Mouse (Mus musculus) layer of hippocampus, postnatal 10 days (tissue): ENCODE data around the gene Frmpd1. TPM values are rescaled to one million over a fixed set of nuclear protein-coding genes. Genes with fewer than 3 reads are reported as not detected.

Source experiments
- DNase-seq, 2 experiments: peaks; one replicate each; pipeline ENCODE4 v3.0.0; 2021; ENCODE audit warnings: low spot score in 2 of 2
- total RNA-seq, 2 experiments: library from RNA; stranded (reverse); gene quantifications; 2 replicates each; pipeline ENCODE4 v1.2.3; 2021

The Frmpd1 gene
- total RNA-seq, 2 experiments from 2014 or later: 18.4 to 19.5 TPM

GRCm38 (mm10) chr4:45320159-45320816, 135.6 kb downstream of the Frmpd1 start:
- peak; percentile 80 to 84 for DNase-seq

- no peak for DNase-seq
Observed at GRCm38 (mm10) chr4:45331139-45331538, 146.5 kb downstream of the Frmpd1 start.

- no peak for DNase-seq
Observed at GRCm38 (mm10) chr4:45332466-45332865, 147.8 kb downstream of the Frmpd1 start.

Other genes starting within 250 kb of the Frmpd1 start
- 10 to 100 TPM; 13.0 to 15.1 TPM for gene Grhpr, start 203.5 kb upstream of the Frmpd1 start, total RNA-seq
- 10 to 100 TPM; 18.3 to 18.5 TPM for gene Zbtb5, start 172.5 kb upstream of the Frmpd1 start, total RNA-seq
- gene Polr1e, start 166.3 kb upstream of the Frmpd1 start, total RNA-seq: 10 to 100 TPM; 17.2 to 17.4 TPM
- gene Fbxo10, start 100.3 kb upstream of the Frmpd1 start, total RNA-seq: 10 to 100 TPM; 31.6 to 35.5 TPM
- 10 to 100 TPM; 61.4 to 69.8 TPM for gene Tomm5, start 76.8 kb upstream of the Frmpd1 start, total RNA-seq
- gene Trmt10b, start 112.3 kb downstream of the Frmpd1 start, total RNA-seq: 10 to 100 TPM; 13.3 to 14.4 TPM
- gene Dcaf10, start 157.2 kb downstream of the Frmpd1 start, total RNA-seq: 10 to 100 TPM; 24.1 to 25.8 TPM
- gene Exosc3, start 157.9 kb downstream of the Frmpd1 start, total RNA-seq: 10 to 100 TPM; 14.9 to 15.4 TPM
- 100 to 1,000 TPM; 104 to 118 TPM for gene Slc25a51, start 223.9 kb downstream of the Frmpd1 start, total RNA-seq